Mouse (Mus musculus) heart, postnatal 25 days (tissue): Measurements from ENCODE around the gene Gnb1l. TPM values are rescaled to one million over a fixed set of nuclear protein-coding genes. Genes with fewer than 3 reads are reported as not detected.

Experiments used
- DNase-seq: peaks from one replicate; pipeline ENCODE4 v3.0.0; 2022; ENCODE audit warnings: low spot score
- intact Hi-C: fragments of 180-260 bp; cut with DNase I; formaldehyde crosslinking; loops from one replicate; pipeline ENCODE4 v1.15.1; 2025
- total RNA-seq, 2 experiments: library from RNA; stranded (reverse); gene quantifications; 2 replicates each; pipeline ENCODE4 v1.2.3; 2021

Gnb1l gene
- total RNA-seq, 2 experiments from 2014 or later = 4.9 to 5.6 TPM

GRCm38 (mm10) chr16:18583673-18584357, 85.3 kb downstream of the Gnb1l start:
- intact Hi-C loops = no loop called here
- no peak for DNase-seq

- no peak for DNase-seq
- intact Hi-C loops = no loop called here
Measured at GRCm38 (mm10) chr16:18584901-18585510, 86.5 kb downstream of the Gnb1l start.

- intact Hi-C loops = no loop called here
- DNase-seq = no peak
Measured at GRCm38 (mm10) chr16:18585676-18586075, 87.2 kb downstream of the Gnb1l start.

GRCm38 (mm10) chr16:18586076-18586905, 87.8 kb downstream of the Gnb1l start:
- DNase-seq = no peak
- intact Hi-C loops = no loop called here

GRCm38 (mm10) chr16:18586906-18587546, 88.5 kb downstream of the Gnb1l start:
- intact Hi-C loops = no loop called here
- no peak for DNase-seq

GRCm38 (mm10) chr16:18587847-18588737, 89.6 kb downstream of the Gnb1l start:
- DNase-seq = no peak
- intact Hi-C loops = no loop called here

GRCm38 (mm10) chr16:18588738-18589055, 90.2 kb downstream of the Gnb1l start:
- DNase-seq = no peak
- intact Hi-C loops = no loop called here

GRCm38 (mm10) chr16:18589080-18589621, 90.6 kb downstream of the Gnb1l start:
- no peak for DNase-seq
- intact Hi-C loops = no loop called here

- intact Hi-C loops = no loop called here
Measured at GRCm38 (mm10) chr16:18589804-18590790, 91.6 kb downstream of the Gnb1l start, which contains the start of gene Tbx1. Tbx1 (minus strand) TSS chr16:18590671.

GRCm38 (mm10) chr16:18591047-18592018, 92.8 kb downstream of the Gnb1l start:
- intact Hi-C loops = no loop called here
- DNase-seq = no peak

More at GRCm38 (mm10) chr16:18589804-18590790, 91.6 kb downstream of the Gnb1l start, which contains the start of gene Tbx1:
- DNase-seq = no peak

- no peak for DNase-seq
- intact Hi-C loops = no loop called here
Measured at GRCm38 (mm10) chr16:18593930-18594329, 95.4 kb downstream of the Gnb1l start.

- intact Hi-C loops = no loop called here
- DNase-seq = no peak
Measured at GRCm38 (mm10) chr16:18596255-18596654, 97.7 kb downstream of the Gnb1l start.

- DNase-seq = no peak
- intact Hi-C loops = no loop called here
Measured at GRCm38 (mm10) chr16:18598006-18598405, 99.5 kb downstream of the Gnb1l start.

- intact Hi-C loops = no loop called here
- DNase-seq = no peak
Measured at GRCm38 (mm10) chr16:18601447-18601846, 102.9 kb downstream of the Gnb1l start.

GRCm38 (mm10) chr16:18604267-18604701, 105.8 kb downstream of the Gnb1l start:
- intact Hi-C loops = no loop called here

GRCm38 (mm10) chr16:18605705-18606104, 107.2 kb downstream of the Gnb1l start:
- DNase-seq = no peak
- intact Hi-C loops = no loop called here

More at GRCm38 (mm10) chr16:18604267-18604701, 105.8 kb downstream of the Gnb1l start:
- no peak for DNase-seq

GRCm38 (mm10) chr16:18608226-18608625, 109.7 kb downstream of the Gnb1l start:
- no peak for DNase-seq
- intact Hi-C loops = no loop called here
